Mouse (Mus musculus): ENCODE measurements at regions not wholly inside any gene's neighbourhood (a gene's known extent, or its start where the extent isn't known, plus 50 kb on each side); places are given as distances from the start of the nearest gene placed in this dataset.

DNA sequence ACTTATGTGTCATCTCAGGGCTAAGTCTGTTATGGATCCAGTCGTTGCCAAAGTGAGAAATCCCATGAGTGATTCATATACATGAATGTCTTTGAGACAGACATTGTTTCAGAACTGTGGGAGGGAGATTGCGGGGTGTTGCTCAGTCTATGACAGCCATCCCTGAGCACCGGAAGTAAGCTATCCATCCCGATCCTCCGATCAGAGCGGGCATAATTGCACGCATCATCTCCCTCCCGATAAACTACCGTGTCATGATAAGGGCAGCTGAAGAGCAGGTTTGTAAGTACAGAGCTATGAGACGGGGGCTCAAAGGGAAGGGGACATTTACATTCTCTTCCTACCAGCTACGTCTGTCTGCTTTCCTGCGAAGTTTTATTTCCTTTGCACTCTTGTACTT is 715.0 kb upstream of the Adgrl2 start:
- Histone ChIP-seq H3K27ac (no peak overlapping the region), H3K9ac (no peak overlapping the region), H3K4me1 (no peaks in the 10 kb centered on the region), H3K27me3 (no peaks in the 10 kb centered on the region), H3K9me3 (replicated peaks) (no peaks in the 10 kb centered on the region), H3K4me3 (replicated peaks) (peak overlapping the region; percentile 20), H3K4me2 (peak overlapping the region; percentile 45), H3K36me3 (no peaks in the 10 kb centered on the region)
- WGBS: 67% methylated on average over 12 of the region's 12 CpGs
- no peak for ATAC-seq (replicated peaks; ENCODE audit: low FRiP score)

- Histone ChIP-seq H3K4me2 (no peak overlapping the region), H3K27ac (no peak overlapping the region), H3K4me1 (no peaks in the 10 kb centered on the region), H3K9me3 (replicated peaks) (no peaks in the 10 kb centered on the region), H3K9ac (no peak overlapping the region), H3K27me3 (no peaks in the 10 kb centered on the region), H3K36me3 (no peaks in the 10 kb centered on the region), H3K4me3 (replicated peaks) (no peak overlapping the region)
- WGBS: 95% methylated on average over 4 of the region's 4 CpGs
- no peak for ATAC-seq (replicated peaks; ENCODE audit: low FRiP score)
Measured at GRCm38 (mm10) chr3:149704478-149704877, 714.1 kb upstream of the Adgrl2 start.

GRCm38 (mm10) chr3:149683561-149683960 is 693.2 kb upstream of the Adgrl2 start:
- H3K27me3 ChIP-seq: no peaks in the 10 kb centered on the region
- H3K4me1 ChIP-seq: no peaks in the 10 kb centered on the region
- no peak overlapping the region for H3K27ac ChIP-seq
- 79% methylated on average over 4 of the region's 4 CpGs for WGBS
- no peak for ATAC-seq (replicated peaks; ENCODE audit: low FRiP score)
- no peaks in the 10 kb centered on the region for H3K36me3 ChIP-seq
- no peaks in the 10 kb centered on the region for H3K9me3 ChIP-seq (replicated peaks)
- no peak overlapping the region for H3K9ac ChIP-seq
- no peak overlapping the region for H3K4me3 ChIP-seq (replicated peaks)
- H3K4me2 ChIP-seq: no peak overlapping the region

DNA sequence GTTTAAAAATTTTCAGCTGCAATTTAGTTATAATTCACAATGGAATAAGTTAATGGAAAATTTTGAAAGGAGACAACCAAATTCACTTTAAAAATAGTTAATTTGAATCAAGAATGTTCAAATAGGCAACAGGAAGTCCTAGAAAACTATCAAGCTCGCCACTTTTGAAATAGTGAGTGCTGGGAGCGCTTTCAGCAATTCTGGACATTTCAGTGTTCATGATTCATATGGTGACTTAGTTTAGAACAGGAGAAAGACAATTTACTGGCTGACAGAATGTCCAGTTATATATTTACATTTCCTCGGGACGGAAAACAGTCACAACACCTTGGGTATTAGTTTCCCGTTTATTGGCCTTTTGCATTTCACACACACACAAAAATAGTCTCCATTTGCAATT is 691.9 kb upstream of the Adgrl2 start:
- ATAC-seq (replicated peaks; ENCODE audit: low FRiP score): no peak
- 66% methylated on average over 5 of the region's 5 CpGs for WGBS
- no peak overlapping the region for H3K4me3 ChIP-seq (replicated peaks)
- H3K9me3 ChIP-seq (replicated peaks): no peaks in the 10 kb centered on the region
- H3K27ac ChIP-seq: no peak overlapping the region
- H3K4me2 ChIP-seq: no peak overlapping the region
- no peaks in the 10 kb centered on the region for H3K4me1 ChIP-seq
- H3K9ac ChIP-seq: no peak overlapping the region
- no peaks in the 10 kb centered on the region for H3K36me3 ChIP-seq
- no peaks in the 10 kb centered on the region for H3K27me3 ChIP-seq

DNA sequence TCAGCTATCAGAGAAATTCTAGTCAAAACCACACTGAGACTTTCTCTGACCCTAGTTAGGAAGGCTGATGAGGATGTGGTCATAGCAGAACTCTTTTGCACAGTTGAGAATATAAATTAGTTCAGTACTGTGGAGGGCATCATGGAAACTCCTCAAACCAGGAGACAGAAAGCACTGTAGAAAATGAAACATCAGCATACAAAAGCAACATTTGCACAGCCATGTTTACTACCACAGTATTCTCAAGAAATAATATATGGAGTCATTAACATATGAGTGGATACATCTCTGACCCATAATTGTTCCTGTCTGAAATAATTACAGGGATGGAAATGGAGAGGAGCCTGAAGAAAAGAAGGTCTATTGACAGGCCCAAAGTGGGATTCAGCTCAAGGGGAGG is 683.6 kb upstream of the Adgrl2 start:
- no peak for ATAC-seq (replicated peaks; ENCODE audit: low FRiP score)
- Histone ChIP-seq H3K27ac (no peak overlapping the region), H3K9ac (no peak overlapping the region), H3K4me1 (no peaks in the 10 kb centered on the region), H3K4me3 (replicated peaks) (no peak overlapping the region), H3K9me3 (replicated peaks) (no peaks in the 10 kb centered on the region), H3K36me3 (no peaks in the 10 kb centered on the region), H3K27me3 (no peaks in the 10 kb centered on the region), H3K4me2 (no peak overlapping the region)

- Histone ChIP-seq H3K9me3 (replicated peaks) (no peaks in the 10 kb centered on the region), H3K4me3 (replicated peaks) (no peak overlapping the region), H3K9ac (no peak overlapping the region), H3K27me3 (no peaks in the 10 kb centered on the region), H3K4me2 (no peak overlapping the region), H3K36me3 (no peaks in the 10 kb centered on the region), H3K27ac (no peak overlapping the region), H3K4me1 (no peaks in the 10 kb centered on the region)
- ATAC-seq (replicated peaks; ENCODE audit: low FRiP score): no peak
- WGBS: 93% methylated on average over 3 of the region's 3 CpGs
Measured at GRCm38 (mm10) chr3:149664624-149665023, 674.3 kb upstream of the Adgrl2 start.

DNA sequence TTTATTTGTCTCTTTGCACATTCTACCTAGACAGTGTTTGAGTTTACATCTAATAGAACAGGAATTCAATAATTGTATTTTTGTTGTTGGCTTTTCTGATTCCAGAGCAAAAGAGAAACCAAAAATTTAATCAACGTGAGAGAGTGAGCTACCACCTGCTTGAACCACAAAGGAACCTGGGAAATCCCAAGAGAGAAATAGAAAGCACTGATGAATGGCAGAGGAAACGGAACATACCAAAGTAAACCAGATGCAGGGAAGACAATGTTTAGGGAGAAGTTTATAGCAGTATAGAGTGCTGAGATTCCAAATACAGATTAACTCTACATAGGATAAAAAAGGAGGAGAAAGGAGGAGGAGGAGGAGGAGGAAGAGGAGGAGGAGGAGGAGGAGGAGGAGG is 648.0 kb upstream of the Adgrl2 start:
- Histone ChIP-seq H3K27ac (no peak overlapping the region), H3K36me3 (no peaks in the 10 kb centered on the region), H3K9ac (no peak overlapping the region), H3K27me3 (no peaks in the 10 kb centered on the region), H3K9me3 (replicated peaks) (0 out of 2 replicates have a peak, but pooled peaks cover 2% of the 10 kb centered on the region), H3K4me3 (replicated peaks) (no peak overlapping the region), H3K4me2 (no peak overlapping the region), H3K4me1 (no peaks in the 10 kb centered on the region)
- 59% methylated on average over 2 of the region's 2 CpGs for WGBS
- ATAC-seq (replicated peaks; ENCODE audit: low FRiP score): no peak

DNA sequence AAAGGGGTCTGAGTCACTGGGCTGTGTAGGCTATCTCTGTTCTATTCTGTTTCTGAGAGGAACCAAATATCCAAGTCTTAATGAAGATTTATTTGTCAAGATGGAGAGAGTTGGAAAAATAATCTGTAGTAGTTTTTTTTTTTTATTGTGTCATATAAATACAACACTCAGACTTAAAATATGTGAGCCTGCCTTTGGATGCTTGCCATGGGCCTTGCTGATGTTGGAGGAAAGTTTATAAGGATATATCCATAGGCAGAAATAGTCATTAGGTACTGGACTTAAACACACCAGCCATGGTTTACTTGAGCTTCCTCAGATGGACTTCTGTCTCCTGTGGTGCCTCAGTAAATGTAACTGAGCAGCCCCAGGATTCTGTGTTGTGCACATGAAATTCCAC is 635.8 kb upstream of the Adgrl2 start:
- H3K9me3 ChIP-seq (replicated peaks): no peaks in the 10 kb centered on the region
- no peak for ATAC-seq (replicated peaks; ENCODE audit: low FRiP score)
- H3K9ac ChIP-seq: no peak overlapping the region
- H3K4me3 ChIP-seq (replicated peaks): no peak overlapping the region
- no peaks in the 10 kb centered on the region for H3K27me3 ChIP-seq
- no peak overlapping the region for H3K27ac ChIP-seq
- no peaks in the 10 kb centered on the region for H3K36me3 ChIP-seq
- no peaks in the 10 kb centered on the region for H3K4me1 ChIP-seq
- no peak overlapping the region for H3K4me2 ChIP-seq

GRCm38 (mm10) chr3:149625497-149625896 is 635.1 kb upstream of the Adgrl2 start:
- no peaks in the 10 kb centered on the region for H3K4me1 ChIP-seq
- H3K36me3 ChIP-seq: no peaks in the 10 kb centered on the region
- no peak overlapping the region for H3K27ac ChIP-seq
- H3K4me2 ChIP-seq: no peak overlapping the region
- H3K27me3 ChIP-seq: no peaks in the 10 kb centered on the region
- no peaks in the 10 kb centered on the region for H3K9me3 ChIP-seq (replicated peaks)
- no peak for ATAC-seq (replicated peaks; ENCODE audit: low FRiP score)
- H3K4me3 ChIP-seq (replicated peaks): no peak overlapping the region
- WGBS: 84% methylated on average over 1 of the region's 1 CpGs
- no peak overlapping the region for H3K9ac ChIP-seq

- no peak for ATAC-seq (replicated peaks; ENCODE audit: low FRiP score)
- WGBS: 74% methylated on average over 3 of the region's 3 CpGs
Measured at GRCm38 (mm10) chr3:149625066-149625465, 634.7 kb upstream of the Adgrl2 start.

DNA sequence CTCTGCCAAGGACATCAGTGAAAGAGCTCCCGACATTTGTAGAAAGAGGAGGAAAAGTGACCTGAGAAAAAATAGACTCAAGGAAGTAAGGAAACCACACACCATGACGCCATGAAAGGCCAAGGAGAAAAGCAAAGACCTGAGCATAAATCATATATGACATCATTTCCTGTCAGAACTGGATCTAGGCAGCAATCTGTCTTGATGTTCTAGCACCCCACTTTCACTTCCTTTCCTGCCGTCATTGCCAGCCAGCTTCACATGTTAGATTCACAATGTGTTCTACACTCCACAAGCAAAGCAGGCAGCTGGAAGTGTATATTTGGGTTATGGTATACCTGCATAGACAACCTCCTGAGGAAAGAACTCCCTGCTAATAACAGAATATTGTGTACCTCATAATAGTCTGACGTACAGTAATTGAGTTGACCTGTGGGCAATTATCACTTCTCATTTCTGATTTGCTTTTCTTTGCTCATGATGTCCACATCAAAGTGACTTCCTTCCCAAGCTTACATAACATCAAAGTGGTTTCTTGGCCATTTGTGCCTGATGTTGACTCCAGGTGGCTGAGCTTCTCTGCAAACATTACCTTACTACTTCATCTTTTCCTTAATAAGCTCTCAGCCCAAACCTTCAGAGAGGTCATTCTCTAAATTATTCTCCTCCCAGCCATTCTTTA is 633.6 kb upstream of the Adgrl2 start:
- ATAC-seq (replicated peaks; ENCODE audit: low FRiP score): no peak

More at GRCm38 (mm10) chr3:149625066-149625465, 634.7 kb upstream of the Adgrl2 start:
- H3K36me3 ChIP-seq: no peaks in the 10 kb centered on the region
- H3K9me3 ChIP-seq (replicated peaks): no peaks in the 10 kb centered on the region
- H3K27me3 ChIP-seq: no peaks in the 10 kb centered on the region
- no peaks in the 10 kb centered on the region for H3K4me1 ChIP-seq
- no peak overlapping the region for H3K4me2 ChIP-seq
- no peak overlapping the region for H3K4me3 ChIP-seq (replicated peaks)
- H3K27ac ChIP-seq: no peak overlapping the region
- no peak overlapping the region for H3K9ac ChIP-seq

GRCm38 (mm10) chr3:149603865-149604264 is 613.5 kb upstream of the Adgrl2 start:
- H3K36me3 ChIP-seq: no peaks in the 10 kb centered on the region
- WGBS: 75% methylated on average over 5 of the region's 5 CpGs
- H3K4me3 ChIP-seq (replicated peaks): no peak overlapping the region
- no peak overlapping the region for H3K27ac ChIP-seq
- no peak overlapping the region for H3K9ac ChIP-seq
- no peaks in the 10 kb centered on the region for H3K27me3 ChIP-seq
- H3K9me3 ChIP-seq (replicated peaks): no peaks in the 10 kb centered on the region
- H3K4me1 ChIP-seq: 0 out of 2 replicates have a peak, but pooled peaks cover 3% of the 10 kb centered on the region
- ATAC-seq (replicated peaks; ENCODE audit: low FRiP score): no peak
- H3K4me2 ChIP-seq: no peak overlapping the region

More for the DNA sequence above, 633.6 kb upstream of the Adgrl2 start:
- Histone ChIP-seq H3K4me2 (no peak overlapping the region), H3K9ac (no peak overlapping the region), H3K9me3 (replicated peaks) (no peaks in the 10 kb centered on the region), H3K27me3 (no peaks in the 10 kb centered on the region), H3K36me3 (no peaks in the 10 kb centered on the region), H3K4me1 (no peaks in the 10 kb centered on the region), H3K4me3 (replicated peaks) (no peak overlapping the region), H3K27ac (no peak overlapping the region)
- whole genome bisulfite sequencing: 55% methylated on average over 4 of the region's 4 CpGs

DNA sequence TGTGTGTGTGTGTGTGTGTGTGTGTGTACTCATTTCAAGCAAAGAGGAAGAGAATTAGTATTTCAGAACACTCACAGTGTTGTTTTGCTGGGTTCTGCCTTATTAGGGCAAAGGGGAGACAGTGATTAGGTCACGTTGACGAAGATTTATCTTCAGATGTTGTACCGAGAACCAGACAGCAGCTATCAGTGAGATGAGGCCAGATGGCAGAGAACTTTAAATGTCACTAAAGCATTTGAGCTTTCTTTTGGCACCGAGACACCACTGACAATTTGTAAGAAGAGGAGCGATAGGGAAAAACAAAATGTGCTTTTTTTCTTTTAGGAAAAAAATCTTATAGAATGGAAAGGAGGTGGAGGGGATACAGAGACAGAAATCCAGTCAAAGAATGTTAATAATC is 610.9 kb upstream of the Adgrl2 start:
- Histone ChIP-seq H3K4me1 (0 out of 2 replicates have a peak, but pooled peaks cover 3% of the 10 kb centered on the region), H3K27ac (no peak overlapping the region), H3K4me2 (no peak overlapping the region), H3K4me3 (replicated peaks) (no peak overlapping the region), H3K9me3 (replicated peaks) (no peaks in the 10 kb centered on the region), H3K9ac (no peak overlapping the region), H3K27me3 (no peaks in the 10 kb centered on the region), H3K36me3 (no peaks in the 10 kb centered on the region)
- no peak for ATAC-seq (replicated peaks; ENCODE audit: low FRiP score)
- 59% methylated on average over 5 of the region's 5 CpGs for WGBS

Data from kidney, embryonic 15.5 days (tissue).